Mouse (Mus musculus) heart, embryonic 10.5 days (tissue): ENCODE results near the gene Arih2. TPM values are rescaled to one million over a fixed set of nuclear protein-coding genes. Genes with fewer than 3 reads are reported as not detected.

ENCODE experiments used
- DNase-seq: peaks from one replicate; pipeline ENCODE4 v3.0.0-alpha.2; 2017; ENCODE audit warnings: low spot score
- H3K27ac ChIP-seq: fragments of 300-500 bp; sonication (generic); 2 replicates; pipeline ENCODE4 v1.5.1; 2016; ENCODE audit warnings: mild to moderate bottlenecking
- H3K27me3 ChIP-seq: fragments of 300-500 bp; sonication (generic); 2 replicates; pipeline ENCODE4 v1.6.1; 2016; ENCODE audit warnings: mild to moderate bottlenecking; ENCODE audit not compliant: poor library complexity, insufficient read depth, severe bottlenecking
- H3K36me3 ChIP-seq: fragments of 300-500 bp; sonication (generic); 2 replicates; pipeline ENCODE4 v1.6.1; 2016; ENCODE audit warnings: mild to moderate bottlenecking, moderate library complexity
- H3K4me1 ChIP-seq: fragments of 300-500 bp; sonication (generic); 2 replicates; pipeline ENCODE4 v1.6.1; 2016; ENCODE audit warnings: mild to moderate bottlenecking
- H3K4me3 ChIP-seq: fragments of 300-500 bp; sonication (generic); 2 replicates; pipeline ENCODE4 v1.5.1; 2016; ENCODE audit warnings: mild to moderate bottlenecking, moderate library complexity
- H3K9me3 ChIP-seq: fragments of 300-500 bp; sonication (generic); 2 replicates; pipeline ENCODE4 v1.6.1; 2016; ENCODE audit warnings: mild to moderate bottlenecking, moderate library complexity
- WGBS: fragments of 180-500 bp; shearing (Covaris S2); methylation state at CpG from one replicate; pipeline ENCODE4 v1.1.7; 2016; 5-methylcytosine and 5-hydroxymethylcytosine counted together
- polyA plus RNA-seq: library from polyadenylated mRNA; unstranded; fragments of >200 nt; fragmentation: Nextera tagmentation; extraction: Ambion mirVana; gene quantifications from 2 replicates; pipeline ENCODE4 v1.2.1, GENCODE M21; 2016

Gene Arih2
- polyA plus RNA-seq, 1 experiment from 2014 or later, result 52.0 TPM

- Histone ChIP-seq H3K4me3 (peak within 1 kb of the TSS; percentile 74), H3K4me1 (peaks cover 34% of the 10 kb centered on the region), H3K27ac (peak within 1 kb of the TSS; percentile 88), H3K36me3 (peaks cover 6% of the 10 kb centered on the region), H3K27me3 (no peaks in the 10 kb centered on the region), H3K9me3 (no peaks in the 10 kb centered on the region)
- 2% methylated on average over 69 of the region's 69 CpGs for whole genome bisulfite sequencing
- peak; percentile 90 for DNase-seq
Observed at GRCm38 (mm10) chr9:108596998-108597764, 52.0 kb downstream of the Arih2 start, which contains the start of gene P4htm. TSS of gene P4htm (minus strand) at chr9:108597667.

- H3K36me3 ChIP-seq, result peaks cover 6% of the 10 kb centered on the region
- peaks cover 41% of the 10 kb centered on the region for H3K4me1 ChIP-seq
- DNase-seq, result no peak
- H3K27me3 ChIP-seq, result no peaks in the 10 kb centered on the region
- WGBS, result 32% methylated on average over 3 of the region's 3 CpGs
- H3K9me3 ChIP-seq, result no peaks in the 10 kb centered on the region
- H3K27ac ChIP-seq, result peak overlapping the region; percentile 57
- peak overlapping the region; percentile 16; the same call in 1 of the 2 replicates for H3K4me3 ChIP-seq
Observed at GRCm38 (mm10) chr9:108594354-108594753, 54.8 kb downstream of the Arih2 start.

- Histone ChIP-seq H3K9me3 (no peaks in the 10 kb centered on the region), H3K4me1 (peaks cover 53% of the 10 kb centered on the region), H3K4me3 (no peak overlapping the region), H3K27me3 (no peaks in the 10 kb centered on the region), H3K27ac (no peak overlapping the region), H3K36me3 (peaks cover 6% of the 10 kb centered on the region)
- DNase-seq, result no peak
- 80% methylated on average over 4 of the region's 4 CpGs for WGBS
Observed at GRCm38 (mm10) chr9:108591462-108591861, 57.7 kb downstream of the Arih2 start.

- H3K36me3 ChIP-seq, result peaks cover 6% of the 10 kb centered on the region
- H3K27me3 ChIP-seq, result no peaks in the 10 kb centered on the region
- no peak overlapping the region for H3K4me3 ChIP-seq
- DNase-seq, result no peak
- peaks cover 46% of the 10 kb centered on the region for H3K4me1 ChIP-seq
- H3K27ac ChIP-seq, result peak overlapping the region; percentile 92
- WGBS, result 71% methylated on average over 5 of the region's 5 CpGs
- H3K9me3 ChIP-seq, result no peaks in the 10 kb centered on the region
Observed at GRCm38 (mm10) chr9:108589229-108589628, 60.0 kb downstream of the Arih2 start.

GRCm38 (mm10) chr9:108587571-108588180, 61.5 kb downstream of the Arih2 start:
- WGBS, result 1% methylated on average over 14 of the region's 14 CpGs
- peak overlapping the region; percentile 92 for H3K27ac ChIP-seq
- peak; percentile 97 for DNase-seq
- no peaks in the 10 kb centered on the region for H3K27me3 ChIP-seq
- H3K4me1 ChIP-seq, result peaks cover 51% of the 10 kb centered on the region
- no peaks in the 10 kb centered on the region for H3K9me3 ChIP-seq
- peak overlapping the region; percentile 54 for H3K4me3 ChIP-seq
- peaks cover 3% of the 10 kb centered on the region for H3K36me3 ChIP-seq

GRCm38 (mm10) chr9:108579344-108579690, 69.9 kb downstream of the Arih2 start:
- Histone ChIP-seq H3K27me3 (no peaks in the 10 kb centered on the region), H3K4me1 (peaks cover 66% of the 10 kb centered on the region), H3K9me3 (no peaks in the 10 kb centered on the region), H3K36me3 (peaks cover 42% of the 10 kb centered on the region), H3K27ac (peak overlapping the region; percentile 97), H3K4me3 (peak overlapping the region; percentile 82)
- no peak for DNase-seq
- WGBS, result 46% methylated on average over 5 of the region's 5 CpGs

- peaks cover 48% of the 10 kb centered on the region for H3K36me3 ChIP-seq
- WGBS, result 5% methylated on average over 51 of the region's 51 CpGs
- H3K27me3 ChIP-seq, result no peaks in the 10 kb centered on the region
- DNase-seq, result peak; percentile 99
- H3K4me3 ChIP-seq, result peak within 1 kb of the TSS; percentile 82
- no peaks in the 10 kb centered on the region for H3K9me3 ChIP-seq
- H3K4me1 ChIP-seq, result peaks cover 71% of the 10 kb centered on the region
- peak within 1 kb of the TSS; percentile 97 for H3K27ac ChIP-seq
Observed at GRCm38 (mm10) chr9:108578545-108579343, 70.4 kb downstream of the Arih2 start, which contains the start of gene Wdr6. TSS of gene Wdr6 (minus strand) at chr9:108578739.

- Histone ChIP-seq H3K9me3 (no peaks in the 10 kb centered on the region), H3K27me3 (no peaks in the 10 kb centered on the region), H3K27ac (peak overlapping the region; percentile 97), H3K4me1 (peaks cover 71% of the 10 kb centered on the region), H3K36me3 (peaks cover 55% of the 10 kb centered on the region), H3K4me3 (peak overlapping the region; percentile 82)
- WGBS, result 1% methylated on average over 24 of the region's 24 CpGs
- no peak for DNase-seq
Observed at GRCm38 (mm10) chr9:108577934-108578544, 71.1 kb downstream of the Arih2 start.

GRCm38 (mm10) chr9:108577025-108577424, 72.2 kb downstream of the Arih2 start:
- WGBS, result 66% methylated on average over 6 of the region's 6 CpGs
- H3K4me3 ChIP-seq, result peak overlapping the region; percentile 82
- no peaks in the 10 kb centered on the region for H3K27me3 ChIP-seq
- H3K4me1 ChIP-seq, result peaks cover 66% of the 10 kb centered on the region
- peaks cover 63% of the 10 kb centered on the region for H3K36me3 ChIP-seq
- H3K27ac ChIP-seq, result no peak overlapping the region
- H3K9me3 ChIP-seq, result no peaks in the 10 kb centered on the region
- no peak for DNase-seq

GRCm38 (mm10) chr9:108575321-108576297, 73.6 kb downstream of the Arih2 start:
- no peaks in the 10 kb centered on the region for H3K9me3 ChIP-seq
- H3K4me3 ChIP-seq, result no peak overlapping the region; the same call in 1 of the 2 replicates
- DNase-seq, result peak; percentile 73
- H3K4me1 ChIP-seq, result peaks cover 70% of the 10 kb centered on the region
- no peaks in the 10 kb centered on the region for H3K27me3 ChIP-seq
- peak overlapping the region; percentile 23; the same call in 1 of the 2 replicates for H3K27ac ChIP-seq
- 89% methylated on average over 37 of the region's 37 CpGs for WGBS
- peaks cover 65% of the 10 kb centered on the region for H3K36me3 ChIP-seq

- Histone ChIP-seq H3K4me1 (peaks cover 75% of the 10 kb centered on the region), H3K27me3 (no peaks in the 10 kb centered on the region), H3K9me3 (no peaks in the 10 kb centered on the region), H3K36me3 (peaks cover 61% of the 10 kb centered on the region), H3K27ac (no peak overlapping the region), H3K4me3 (no peak overlapping the region)
- DNase-seq, result peak; percentile 76
- WGBS, result 90% methylated on average over 12 of the region's 12 CpGs
Observed at GRCm38 (mm10) chr9:108574921-108575320, 74.3 kb downstream of the Arih2 start.
